Mouse (Mus musculus) thymus, adult 2 months (tissue): ENCODE results near the gene Il18bp. TPM values are rescaled to one million over a fixed set of nuclear protein-coding genes. Genes with fewer than 3 reads are reported as not detected.
"Not testable (repeated sequence)": the region's sequence is repeated elsewhere in the genome, so short reads cannot be mapped to it uniquely, and the experiment has no call there.

Experiments
- DNase-seq: peaks from one replicate; pipeline ENCODE4 v3.0.0; 2021
- H3K27ac ChIP-seq: fragments of 200-500 bp; 2 replicates; pipeline ENCODE4 v1.5.1; 2012; ENCODE audit warnings: low read length, control low read depth; ENCODE audit not compliant: control insufficient read depth, insufficient read depth
- H3K27me3 ChIP-seq: fragments of 200-500 bp; 2 replicates; pipeline ENCODE4 v1.6.1; 2012; ENCODE audit warnings: mild to moderate bottlenecking, low read length, moderate library complexity, mixed read lengths; ENCODE audit not compliant: control insufficient read depth, insufficient read depth
- H3K36me3 ChIP-seq: fragments of 200-500 bp; 2 replicates; pipeline ENCODE4 v1.6.1; 2012; ENCODE audit warnings: mild to moderate bottlenecking, low read length, moderate library complexity; ENCODE audit not compliant: control insufficient read depth, insufficient read depth
- H3K4me1 ChIP-seq: fragments of 200-500 bp; replicated peaks from 2 replicates; pipeline ENCODE4 v1.6.1; 2012; ENCODE audit warnings: low read length; ENCODE audit not compliant: control insufficient read depth, insufficient read depth
- H3K4me3 ChIP-seq: fragments of 200-500 bp; 2 replicates; pipeline ENCODE4 v1.5.1; 2012; ENCODE audit warnings: mild to moderate bottlenecking, low read length, control low read depth, moderate library complexity; ENCODE audit not compliant: control insufficient read depth, insufficient read depth
- CTCF ChIP-seq: fragments of 200-500 bp; IDR thresholded peaks from 2 replicates; pipeline ENCODE4 v1.5.1; 2012; ENCODE audit warnings: mild to moderate bottlenecking, control low read depth, low read length, moderate library complexity, borderline replicate concordance; ENCODE audit not compliant: control insufficient read depth, poor library complexity, insufficient read depth; ENCODE audit errors: extremely low read depth
- POLR2A ChIP-seq: fragments of 200-500 bp; IDR thresholded peaks from 2 replicates; pipeline ENCODE4 v1.6.1; 2012; ENCODE audit warnings: mild to moderate bottlenecking, low read length, control low read depth, moderate library complexity; ENCODE audit not compliant: control insufficient read depth, poor library complexity, insufficient read depth; ENCODE audit errors: extremely low read depth
- WGBS: fragments of 180-500 bp; shearing (Covaris S2); methylation state at CpG from one replicate; pipeline ENCODE4 v1.1.7; 2018; 5-methylcytosine and 5-hydroxymethylcytosine counted together
- polyA plus RNA-seq: library from polyadenylated mRNA; depleted of rRNA; stranded (reverse); fragments of >200 nt; gene quantifications from 2 replicates; pipeline ENCODE4 v1.2.3, GENCODE M21; 2012

Gene Il18bp
- polyA plus RNA-seq, 1 experiment, result 80.7 TPM

DNA sequence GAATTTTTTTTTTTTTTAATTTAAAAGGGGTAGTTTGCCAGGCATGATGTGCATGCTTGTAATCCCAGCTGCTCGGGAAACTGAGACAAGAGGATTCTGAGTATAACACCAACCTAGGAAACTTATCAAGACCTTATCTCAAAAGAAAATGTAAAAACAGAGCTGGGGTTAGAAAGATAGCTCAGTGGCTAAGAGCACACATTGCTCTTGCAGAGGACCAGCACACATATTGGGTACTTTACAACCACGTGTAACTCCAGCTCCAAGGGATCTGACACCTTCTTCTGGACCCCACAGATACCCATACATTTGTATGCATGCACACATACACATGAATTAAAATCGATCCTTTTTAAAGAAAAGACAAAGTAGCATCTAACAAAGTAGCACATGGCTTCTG, 42.9 kb upstream of the Il18bp start:
- 93% methylated on average over 3 of the region's 3 CpGs for WGBS
- no peak overlapping the region for H3K27ac ChIP-seq
- no peaks in the 10 kb centered on the region for H3K27me3 ChIP-seq
- peaks cover 4% of the 10 kb centered on the region for H3K4me1 ChIP-seq
- H3K4me3 ChIP-seq, result no peak overlapping the region
- TF ChIP-seq CTCF, result no peak
- TF ChIP-seq POLR2A, result no peak
- peaks cover 4% of the 10 kb centered on the region; the same call in 1 of the 2 replicates for H3K36me3 ChIP-seq
- DNase-seq, result no peak

DNA sequence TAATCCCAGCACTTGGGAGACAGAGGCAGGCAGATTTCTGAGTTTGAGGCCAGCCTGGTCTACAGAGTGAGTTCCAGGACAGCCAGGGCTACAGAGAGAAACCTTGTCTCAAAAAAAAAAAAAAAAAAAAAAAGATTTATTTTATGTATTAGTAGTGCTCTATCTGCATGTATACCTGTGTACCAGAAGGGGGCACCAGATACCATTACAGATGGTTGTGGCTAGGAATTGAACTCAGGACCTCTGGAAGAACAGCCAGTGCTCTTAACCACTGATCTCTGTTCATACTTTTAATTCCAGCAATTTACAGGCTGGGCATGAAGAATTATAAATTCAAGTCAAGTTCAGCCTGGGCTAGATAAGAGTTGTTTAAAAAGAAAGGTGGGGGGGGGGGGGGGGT, 30.0 kb upstream of the Il18bp start:
- H3K27ac ChIP-seq, H3K27me3 ChIP-seq, DNase-seq, H3K36me3 ChIP-seq, H3K4me3 ChIP-seq, H3K4me1 ChIP-seq: not testable (repeated sequence)

DNA sequence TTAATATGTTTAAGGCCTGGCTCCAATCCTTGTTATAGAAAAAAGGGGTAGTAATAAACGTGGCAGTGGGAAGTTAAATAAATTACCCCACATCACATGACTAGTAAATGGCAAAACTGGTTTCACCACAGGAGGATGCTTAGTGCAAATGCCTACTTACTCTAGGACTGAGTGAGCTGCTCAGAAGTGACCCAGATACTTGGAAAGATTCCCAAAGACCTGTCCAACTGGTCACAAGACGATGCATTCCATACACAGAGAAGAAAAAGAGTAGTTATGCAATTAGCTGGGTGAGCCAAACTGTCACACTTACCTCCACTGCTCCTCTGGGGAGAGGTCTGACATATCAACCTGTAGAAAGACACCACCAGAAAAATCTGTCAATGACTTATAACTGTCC, 23.8 kb upstream of the Il18bp start:
- Histone ChIP-seq H3K4me3 (no peak overlapping the region), H3K27me3 (no peaks in the 10 kb centered on the region), H3K27ac (no peak overlapping the region), H3K36me3 (peaks cover 18% of the 10 kb centered on the region), H3K4me1 (no peaks in the 10 kb centered on the region; the same call in 1 of the 2 replicates)
- no peak for DNase-seq
- TF ChIP-seq POLR2A (no peak), CTCF (no peak)
- 72% methylated on average over 2 of the region's 2 CpGs for WGBS

DNA sequence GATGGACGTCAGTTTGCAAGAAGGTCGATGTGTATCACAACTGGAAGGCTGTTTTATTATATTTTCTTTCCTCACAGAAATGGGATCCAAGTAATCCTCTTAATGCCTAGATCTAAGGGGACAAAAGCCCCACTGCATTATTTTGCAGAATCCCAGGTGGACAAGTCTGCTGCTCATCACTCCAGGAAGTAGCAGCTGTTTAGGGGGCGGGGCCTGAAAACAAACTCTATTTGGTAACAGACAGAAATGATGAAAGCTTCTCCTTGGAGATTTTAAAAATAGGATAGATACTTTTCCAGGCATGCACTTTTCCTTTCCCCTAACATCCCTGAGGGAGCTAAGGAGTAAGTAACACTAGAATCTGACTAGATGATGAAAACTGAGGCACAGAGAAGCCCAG, 18.8 kb upstream of the Il18bp start:
- Histone ChIP-seq H3K4me3 (no peak overlapping the region), H3K4me1 (no peaks in the 10 kb centered on the region), H3K27me3 (no peaks in the 10 kb centered on the region), H3K36me3 (peaks cover 49% of the 10 kb centered on the region), H3K27ac (no peak overlapping the region)
- 95% methylated on average over 3 of the region's 3 CpGs for WGBS
- DNase-seq, result no peak
- TF ChIP-seq POLR2A, result no peak
- no peak for TF ChIP-seq CTCF

DNA sequence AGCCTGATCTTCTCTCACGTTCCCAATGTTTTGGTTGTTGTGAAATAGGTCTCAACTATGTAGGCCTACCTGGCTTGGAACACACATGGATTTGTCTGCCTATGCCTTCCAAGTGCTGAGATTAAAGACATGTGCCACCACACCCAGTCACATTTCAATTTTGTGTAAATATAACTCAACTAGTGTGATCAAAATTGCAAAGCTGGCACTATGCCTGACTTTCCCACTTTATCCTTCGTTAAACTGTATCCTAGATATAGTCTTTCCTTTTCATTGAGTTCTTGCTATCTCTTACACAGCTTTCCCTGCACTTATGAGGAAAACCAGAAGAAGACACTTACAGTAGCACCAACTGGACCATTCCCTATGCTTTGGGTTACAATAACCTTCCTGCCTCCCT, 17.0 kb upstream of the Il18bp start:
- no peak for DNase-seq
- H3K4me3 ChIP-seq, result no peak overlapping the region
- TF ChIP-seq CTCF (no peak), POLR2A (no peak)
- peaks cover 58% of the 10 kb centered on the region for H3K36me3 ChIP-seq
- H3K27ac ChIP-seq, result no peak overlapping the region
- H3K4me1 ChIP-seq, result no peaks in the 10 kb centered on the region
- WGBS, result 95% methylated on average over 2 of the region's 2 CpGs
- H3K27me3 ChIP-seq, result no peaks in the 10 kb centered on the region

DNA sequence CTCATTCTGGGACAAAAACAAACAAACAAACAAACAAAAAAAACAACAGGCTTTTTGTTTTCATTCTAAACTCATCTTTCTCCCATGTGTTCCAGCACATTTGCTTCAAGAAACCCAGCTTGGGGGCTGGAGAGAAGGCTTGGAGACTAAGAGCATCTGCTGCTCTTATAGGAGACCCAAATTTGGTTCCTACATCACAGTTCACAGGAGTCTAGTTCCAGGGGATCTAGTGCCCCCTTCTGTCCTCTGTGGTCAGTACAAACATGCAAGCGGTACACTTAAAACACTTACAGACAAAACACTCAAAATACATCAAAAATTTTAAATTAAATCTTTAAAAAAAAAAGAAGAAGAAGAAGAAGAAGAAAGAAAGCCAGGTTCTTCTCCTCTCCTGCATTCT, 16.4 kb upstream of the Il18bp start:
- 96% methylated on average over 1 of the region's 1 CpGs for WGBS
- no peak for DNase-seq
- Histone ChIP-seq H3K4me3 (no peak overlapping the region), H3K4me1 (no peaks in the 10 kb centered on the region), H3K27ac (no peak overlapping the region), H3K27me3 (no peaks in the 10 kb centered on the region), H3K36me3 (peaks cover 60% of the 10 kb centered on the region)
- TF ChIP-seq CTCF (no peak), POLR2A (no peak)

DNA sequence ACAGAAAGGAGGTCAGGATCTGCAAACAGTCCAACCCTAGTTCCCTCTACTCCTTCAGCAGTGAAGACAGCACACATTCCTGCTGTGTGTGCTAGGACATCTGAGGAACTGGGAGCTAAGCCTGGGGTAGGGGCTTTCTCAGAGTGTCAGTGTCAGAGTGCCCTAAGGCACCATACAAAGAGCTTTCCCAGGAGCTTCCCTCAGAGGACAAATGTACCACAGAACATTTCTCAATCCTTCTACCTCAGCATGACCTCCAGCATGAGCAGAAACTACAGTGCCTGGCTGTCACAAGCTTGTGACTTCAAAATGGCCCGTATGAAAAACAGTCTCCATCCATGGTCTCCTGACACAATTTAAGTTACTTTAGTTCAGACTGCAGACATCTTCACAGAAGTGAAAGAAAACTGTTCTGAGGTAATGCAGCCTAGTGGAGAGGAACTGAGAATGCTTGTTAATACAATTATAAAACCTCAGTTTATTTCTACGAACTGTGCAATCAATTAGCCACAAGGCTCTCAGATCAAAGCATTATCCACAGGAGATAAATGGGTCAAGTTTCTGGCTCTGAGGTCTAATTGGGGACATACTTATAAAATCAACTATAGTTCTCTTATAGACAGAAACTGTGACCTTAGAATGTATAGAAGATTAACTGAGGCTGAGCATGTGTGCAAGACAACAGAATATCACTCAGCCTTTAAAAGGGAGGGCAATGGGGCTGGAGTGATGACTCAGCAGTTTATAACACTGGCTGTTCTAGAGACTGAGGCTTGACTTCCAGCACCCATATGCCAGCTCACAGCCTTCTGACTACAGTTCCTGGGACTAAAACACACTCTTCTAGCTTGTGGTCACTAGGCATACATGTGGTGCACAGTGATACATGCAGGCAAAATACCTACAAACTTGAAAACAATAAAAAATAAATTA, 7.0 kb upstream of the Il18bp start:
- no peak overlapping the region for H3K4me3 ChIP-seq
- peaks cover 37% of the 10 kb centered on the region for H3K36me3 ChIP-seq
- no peak for DNase-seq
- H3K4me1 ChIP-seq, result no peaks in the 10 kb centered on the region
- 94% methylated on average over 2 of the region's 2 CpGs for WGBS
- no peak overlapping the region for H3K27ac ChIP-seq
- H3K27me3 ChIP-seq, result no peaks in the 10 kb centered on the region
- TF ChIP-seq CTCF, result no peak
- no peak for TF ChIP-seq POLR2A

DNA sequence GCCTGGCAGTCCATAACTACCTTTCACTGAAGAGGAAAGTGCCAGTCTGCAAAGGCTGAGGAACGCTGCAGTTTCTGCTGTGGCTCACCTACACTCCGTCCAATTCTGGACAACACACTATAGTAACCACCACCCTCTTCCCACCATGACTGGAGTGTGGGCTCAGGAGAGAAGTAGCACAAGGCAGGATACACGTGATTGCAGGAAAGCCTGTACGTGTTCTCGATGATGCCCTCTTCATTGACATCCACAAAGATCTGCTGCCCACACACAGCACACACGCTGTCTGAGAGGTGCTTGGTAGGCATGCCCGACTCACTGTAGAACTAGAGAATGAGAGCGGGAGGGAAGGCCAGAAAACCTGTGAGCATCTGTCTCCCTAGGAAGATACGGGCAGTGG, 5.3 kb upstream of the Il18bp start:
- 97% methylated on average over 9 of the region's 9 CpGs for WGBS
- no peak overlapping the region for H3K4me3 ChIP-seq
- H3K27me3 ChIP-seq, result no peaks in the 10 kb centered on the region
- DNase-seq, result no peak
- H3K36me3 ChIP-seq, result peaks cover 27% of the 10 kb centered on the region
- H3K4me1 ChIP-seq, result no peaks in the 10 kb centered on the region
- H3K27ac ChIP-seq, result no peak overlapping the region
- TF ChIP-seq POLR2A (no peak), CTCF (no peak)

DNA sequence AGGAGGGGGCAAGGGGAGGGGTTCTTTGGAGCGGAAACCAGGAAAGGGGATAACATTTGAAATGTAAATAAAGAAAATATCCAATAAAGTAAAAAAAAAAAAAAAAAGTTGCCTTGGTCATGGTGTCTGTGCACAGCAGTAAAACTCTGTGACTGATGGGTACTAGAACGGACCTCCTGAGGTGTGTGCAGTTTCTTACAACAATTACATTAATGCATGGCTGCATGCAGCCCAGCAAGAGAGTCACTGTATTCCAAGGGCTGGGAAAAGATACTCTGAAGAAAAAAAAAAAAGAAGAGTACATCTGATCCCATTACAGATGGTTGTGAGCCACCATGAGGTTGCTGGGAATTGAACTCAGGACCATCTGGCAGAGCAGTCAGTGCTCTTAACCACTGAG, 2.4 kb upstream of the Il18bp start:
- 100% methylated on average over 2 of the region's 2 CpGs for WGBS
- H3K4me3 ChIP-seq, H3K27me3 ChIP-seq, H3K27ac ChIP-seq, DNase-seq, H3K4me1 ChIP-seq: not testable (repeated sequence)
- H3K36me3 ChIP-seq, result peaks cover 27% of the 10 kb centered on the region
